Mouse (Mus musculus): ENCODE measurements around the gene Fmo3. TPM values are rescaled to one million over a fixed set of nuclear protein-coding genes. Genes with fewer than 3 reads are reported as not detected.

Gene Fmo3
- total RNA-seq, 2 experiments from 2014 or later: not detected

GRCm38 (mm10) chr1:162931310-162931875 lies 52.9 kb downstream of the Fmo3 start:
- no peak for ATAC-seq (replicated peaks; ENCODE audit: poor library complexity)

GRCm38 (mm10) chr1:162930631-162931030 lies 53.7 kb downstream of the Fmo3 start:
- ATAC-seq (replicated peaks; ENCODE audit: poor library complexity): no peak

GRCm38 (mm10) chr1:162929146-162929545 lies 55.2 kb downstream of the Fmo3 start:
- no peak for ATAC-seq (replicated peaks; ENCODE audit: poor library complexity)

GRCm38 (mm10) chr1:162925121-162925520 lies 59.2 kb downstream of the Fmo3 start:
- no peak for ATAC-seq (replicated peaks; ENCODE audit: poor library complexity)

GRCm38 (mm10) chr1:162916661-162917060 lies 67.7 kb downstream of the Fmo3 start:
- no peak for ATAC-seq (replicated peaks; ENCODE audit: poor library complexity)

- no peak for ATAC-seq (replicated peaks; ENCODE audit: poor library complexity)
Measured at GRCm38 (mm10) chr1:162914932-162915556, 69.3 kb downstream of the Fmo3 start.

- ATAC-seq (replicated peaks; ENCODE audit: poor library complexity): no peak
Measured at GRCm38 (mm10) chr1:162912085-162912484, 72.2 kb downstream of the Fmo3 start.

Other genes starting within 250 kb of the Fmo3 start
- 221 and 254 TPM in 2 replicates for gene Prrc2c, start 244.0 kb downstream of the Fmo3 start, total RNA-seq (2015)
- gene Prrc2c, start 244.0 kb downstream of the Fmo3 start, total RNA-seq (2017): 97.3 and 159 TPM in 2 replicates
- not detected in 2 replicates for gene Fmo4, start 170.6 kb downstream of the Fmo3 start, total RNA-seq (2015)
- gene Fmo4, start 170.6 kb downstream of the Fmo3 start, total RNA-seq (2017): not detected in 2 replicates
- not detected in 2 replicates for gene Fmo1, start 117.9 kb downstream of the Fmo3 start, total RNA-seq (2015)
- gene Fmo1, start 117.9 kb downstream of the Fmo3 start, total RNA-seq (2017): not detected in 2 replicates
- gene Fmo2, start 85.8 kb downstream of the Fmo3 start, total RNA-seq (2015): not detected in 2 replicates
- not detected in 2 replicates for gene Fmo2, start 85.8 kb downstream of the Fmo3 start, total RNA-seq (2017)
- gene Fmo6, start 47.0 kb downstream of the Fmo3 start, total RNA-seq (2015): not detected in 2 replicates
- gene Fmo6, start 47.0 kb downstream of the Fmo3 start, total RNA-seq (2017): not detected in 2 replicates
- gene Mroh9, start 101.1 kb upstream of the Fmo3 start, total RNA-seq (2015): not detected in 2 replicates
- gene Mroh9, start 101.1 kb upstream of the Fmo3 start, total RNA-seq (2017): not detected in 2 replicates

All from megakaryocyte progenitor cell, adult 5-6 weeks (primary cell).